Mouse (Mus musculus) adrenal gland, adult 8-10 months (tissue): Measurements from ENCODE around the gene Cep95. TPM values are rescaled to one million over a fixed set of nuclear protein-coding genes. Genes with fewer than 3 reads are reported as not detected.
"Not testable (repeated sequence)": the region's sequence is repeated elsewhere in the genome, so short reads cannot be mapped to it uniquely, and the experiment has no call there.

Experiments
- DNase-seq: peaks from one replicate; pipeline ENCODE4 v3.0.0; 2022
- total RNA-seq, 4 experiments: library from RNA; stranded (reverse); gene quantifications; 2 replicates each; pipeline ENCODE4 v1.2.4; 2022

Gene Cep95
- total RNA-seq, 4 experiments from 2014 or later = 8.5 to 14.8 (median 11.4) TPM

DNA sequence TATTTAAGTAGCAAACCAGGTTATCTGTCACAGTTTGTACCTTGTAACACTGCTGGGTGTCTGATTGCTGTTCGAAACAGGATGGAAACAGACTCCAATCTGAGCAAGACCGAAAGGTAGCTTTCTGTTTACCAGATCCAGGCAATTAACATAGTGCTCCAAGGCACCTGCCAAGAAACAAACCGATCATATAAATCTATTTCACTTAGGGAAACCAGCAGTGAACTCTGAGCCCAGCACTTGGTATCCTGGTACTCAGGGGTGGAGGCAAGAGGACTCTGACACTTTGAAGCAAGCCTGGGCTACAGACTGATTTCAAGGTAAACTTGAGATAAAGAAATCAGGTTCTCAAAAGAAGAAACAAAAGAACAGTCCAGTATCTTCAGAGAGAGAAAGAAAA lies 11.7 kb upstream of the Cep95 start:
- DNase-seq = no peak

DNA sequence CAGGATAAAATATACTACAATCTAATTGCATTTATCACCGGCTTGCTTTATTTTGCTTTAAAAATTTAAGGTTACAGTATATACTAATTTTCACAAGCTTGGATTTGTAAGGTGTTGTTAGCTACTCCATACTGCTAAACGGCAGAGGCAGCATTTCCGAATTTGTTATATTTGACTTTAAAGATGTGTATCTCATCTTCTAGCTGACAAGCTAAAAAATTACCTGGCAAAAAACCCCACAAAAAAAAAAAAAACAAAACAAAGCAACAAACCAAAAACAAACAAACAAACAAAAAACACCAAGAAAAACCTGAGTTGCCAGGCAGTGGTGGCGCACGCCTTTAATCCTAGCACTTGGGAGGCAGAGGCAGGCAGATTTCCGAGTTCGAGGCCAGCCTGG lies 10.9 kb upstream of the Cep95 start:
- no peak for DNase-seq

DNA sequence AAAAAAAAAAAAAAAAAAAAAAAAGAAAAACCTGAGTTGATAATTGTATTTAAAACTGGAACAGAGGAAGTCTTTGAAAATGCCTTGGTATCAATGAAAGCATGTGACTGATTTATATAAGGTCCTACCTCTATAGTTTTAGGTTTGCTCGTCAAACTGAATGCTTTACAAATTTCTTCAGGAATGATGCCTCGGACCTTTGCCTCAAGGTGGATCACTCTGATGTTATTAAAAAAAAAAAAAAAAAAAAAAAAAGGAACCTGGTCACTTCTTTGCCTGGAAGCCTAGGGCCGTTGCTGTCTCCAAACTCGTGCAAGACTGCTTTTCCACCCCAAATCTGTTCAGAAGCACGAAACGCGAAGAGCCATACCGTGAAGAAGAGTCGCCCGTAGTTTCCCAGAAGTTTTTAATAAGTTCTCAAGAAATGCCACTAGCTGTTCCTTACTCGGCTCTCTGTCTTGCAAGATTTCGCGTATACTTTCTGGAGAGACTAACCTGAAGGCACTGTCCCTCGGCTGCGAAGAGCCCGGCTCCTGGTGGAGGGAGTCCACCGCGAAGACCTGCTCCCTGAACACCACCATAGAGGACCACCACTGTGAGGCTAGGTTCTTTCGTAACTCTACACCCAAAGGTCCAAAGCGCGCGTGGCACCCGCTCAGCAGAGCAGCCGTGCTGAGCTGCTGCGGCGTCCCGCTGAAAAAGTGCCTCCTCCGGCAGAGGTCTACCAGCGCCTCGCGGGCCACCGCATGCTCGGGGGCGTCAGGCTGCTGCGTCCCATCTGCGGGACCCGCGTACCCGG lies 10.3 kb upstream of the Cep95 start:
- DNase-seq = no peak

- DNase-seq = peak; percentile 92
Observed at GRCm38 (mm10) chr11:106779388-106780088, 9.5 kb upstream of the Cep95 start, which contains the start of gene Polg2. Gene Polg2 (minus strand): TSS chr11:106779537.

GRCm38 (mm10) chr11:106780089-106780425 lies 9.0 kb upstream of the Cep95 start:
- DNase-seq = no peak

DNA sequence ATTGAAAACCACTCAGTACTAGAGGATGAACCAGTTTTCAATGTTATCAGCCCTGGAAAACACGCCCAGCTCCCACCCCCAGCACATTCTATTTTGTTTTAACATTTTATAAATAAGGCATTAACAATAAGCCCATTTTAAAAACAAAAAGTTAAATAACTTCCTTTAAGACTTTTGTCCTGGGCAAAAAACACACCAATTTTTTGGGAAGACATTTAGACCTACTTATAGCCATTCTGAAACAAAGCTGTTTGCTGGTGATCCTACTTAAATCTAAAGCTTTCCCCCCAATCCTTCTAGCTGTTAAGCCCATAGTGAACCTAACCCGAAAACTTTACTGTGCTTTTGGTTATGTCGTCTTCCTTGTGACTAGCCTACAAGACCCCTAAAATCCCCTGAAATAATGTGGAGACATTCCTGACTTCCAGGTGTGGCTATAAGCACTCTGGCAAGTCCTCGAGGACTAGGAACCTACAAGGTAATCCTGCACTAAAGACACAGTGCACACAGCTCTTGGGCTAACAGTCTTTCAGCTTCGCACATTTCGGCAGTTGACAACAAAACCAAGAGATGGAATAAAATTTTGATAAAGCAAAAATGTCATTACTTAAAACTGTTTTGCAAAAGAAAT lies 8.3 kb upstream of the Cep95 start:
- no peak for DNase-seq

DNA sequence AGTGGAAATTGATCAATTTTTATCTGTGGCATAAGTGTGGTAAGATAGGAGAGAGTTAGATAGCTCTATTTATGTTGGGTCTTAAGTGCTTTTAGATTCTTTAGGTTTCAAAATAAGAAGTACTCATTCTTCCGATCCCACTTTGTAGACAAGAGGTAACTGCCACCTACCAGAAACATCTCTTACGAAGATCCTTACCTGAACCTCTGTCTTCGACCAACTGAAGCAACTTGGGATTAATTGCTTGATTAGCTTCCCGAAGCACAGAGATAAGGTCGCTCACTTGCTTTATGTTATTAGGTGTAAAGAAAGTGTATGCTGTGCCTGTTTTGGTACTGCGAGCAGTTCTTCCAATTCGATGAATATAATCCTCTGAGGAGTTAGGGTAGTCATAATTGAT lies 6.8 kb upstream of the Cep95 start:
- DNase-seq = not testable (repeated sequence)

GRCm38 (mm10) chr11:106782841-106783764 lies 5.9 kb upstream of the Cep95 start:
- no peak for DNase-seq

- DNase-seq = no peak
Observed at GRCm38 (mm10) chr11:106784476-106784875, 4.6 kb upstream of the Cep95 start.

DNA sequence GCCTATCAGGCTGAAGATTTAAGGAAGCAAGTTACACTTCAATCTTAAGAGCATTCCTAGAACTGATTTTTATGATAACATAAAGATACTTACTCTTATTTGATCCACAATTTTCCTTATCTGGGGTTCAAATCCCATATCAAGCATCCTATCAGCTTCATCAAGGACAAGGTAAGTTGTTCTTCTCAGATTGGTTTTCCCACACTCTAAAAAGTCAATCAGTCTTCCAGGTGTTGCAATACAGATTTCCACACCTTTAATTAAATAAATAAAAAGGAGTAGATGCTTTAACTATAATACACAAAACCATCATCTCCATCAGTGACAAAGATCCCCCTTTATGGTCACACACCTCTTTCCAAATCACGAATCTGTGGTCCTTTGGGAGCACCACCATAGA lies 4.0 kb upstream of the Cep95 start:
- DNase-seq = no peak

- DNase-seq = peak; percentile 86
Observed at GRCm38 (mm10) chr11:106787131-106788025, 1.7 kb upstream of the Cep95 start.

GRCm38 (mm10) chr11:106788026-106788774 lies 852 bp upstream of the Cep95 start:
- peak; percentile 95 for DNase-seq

GRCm38 (mm10) chr11:106789649-106790048 lies 597 bp downstream of the Cep95 start:
- no peak for DNase-seq

GRCm38 (mm10) chr11:106793846-106794245 lies 4.8 kb downstream of the Cep95 start:
- no peak for DNase-seq

DNA sequence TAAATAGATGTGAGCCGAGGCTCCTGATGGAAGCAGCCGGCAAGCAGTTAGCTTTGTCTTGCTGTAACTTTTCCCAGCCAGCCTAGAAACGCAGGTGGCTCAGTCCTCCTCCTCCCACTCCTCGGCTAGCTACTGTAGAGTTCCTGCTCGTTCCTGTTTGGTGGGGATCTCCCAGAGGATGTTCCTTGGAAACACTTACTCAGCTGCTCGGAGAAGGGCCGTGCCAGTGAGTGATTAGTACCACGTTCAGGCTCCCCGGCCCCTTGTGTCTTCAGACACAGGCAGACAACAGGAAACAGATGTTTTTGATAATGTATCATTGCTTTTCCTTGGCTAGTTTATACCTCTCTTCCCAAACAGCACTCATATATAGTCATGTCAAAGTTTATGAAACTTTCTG lies 6.6 kb downstream of the Cep95 start:
- no peak for DNase-seq

DNA sequence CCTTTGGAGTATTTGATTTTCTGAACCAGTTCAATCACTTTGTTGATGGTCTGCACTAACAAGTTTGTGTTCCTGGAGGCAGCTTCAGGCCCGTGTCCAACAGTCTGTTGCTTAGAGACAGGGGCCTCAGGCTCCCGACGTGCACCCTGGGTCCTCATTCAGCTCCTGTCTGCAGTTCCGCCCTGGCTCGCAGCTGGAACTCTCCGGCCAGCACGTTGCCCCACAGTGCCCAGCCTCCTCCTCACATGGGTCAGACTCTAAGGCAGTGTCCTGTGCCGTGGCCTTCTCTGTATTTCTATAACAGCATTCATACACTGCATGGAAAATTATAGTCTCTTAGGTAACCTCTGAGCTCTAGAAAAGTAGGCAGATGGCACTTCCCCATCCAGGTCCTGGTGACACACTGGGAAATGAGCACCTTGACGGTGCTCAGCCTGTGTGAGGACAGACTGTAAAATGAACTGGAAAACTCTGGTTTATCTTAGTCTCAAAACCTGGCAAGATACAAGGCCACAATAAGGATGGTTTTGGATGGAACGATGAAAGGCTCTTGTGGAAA lies 13.1 kb downstream of the Cep95 start:
- no peak for DNase-seq

- not testable (repeated sequence) for DNase-seq
Observed at GRCm38 (mm10) chr11:106807442-106807841, 18.4 kb downstream of the Cep95 start.

DNA sequence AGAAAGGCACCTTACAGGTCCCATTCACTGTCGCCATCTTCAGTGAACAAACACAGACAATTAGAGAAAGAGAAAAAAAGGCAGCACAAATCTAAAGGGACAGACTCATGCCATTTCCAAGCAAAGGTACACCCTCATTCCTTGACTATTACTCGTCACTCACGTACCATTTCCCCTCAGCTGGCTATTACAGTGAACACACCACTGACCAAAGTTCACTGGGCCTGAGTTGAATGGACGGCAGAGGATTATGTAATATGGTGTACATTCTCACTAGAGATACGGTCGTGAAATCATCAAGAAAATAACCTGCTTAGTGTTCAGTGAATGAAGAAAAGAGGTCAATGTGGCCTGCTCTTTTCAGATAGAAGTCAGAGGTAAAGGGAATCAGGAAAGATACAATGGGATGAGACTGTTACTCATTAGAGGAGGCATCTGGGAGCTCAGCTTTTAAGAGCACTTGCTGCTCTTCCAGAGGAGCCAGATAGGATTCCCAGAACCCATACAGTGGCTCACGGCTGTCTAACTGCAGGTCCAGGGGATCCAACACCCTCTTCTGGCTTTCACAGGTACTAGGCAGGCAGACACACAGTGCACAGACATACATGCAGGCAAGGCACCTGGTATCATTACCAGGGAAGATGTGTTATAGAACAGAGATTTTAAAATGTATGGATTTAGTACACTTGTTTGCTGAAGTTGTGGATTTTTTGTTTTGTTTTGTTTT lies 23.5 kb downstream of the Cep95 start:
- no peak for DNase-seq

DNA sequence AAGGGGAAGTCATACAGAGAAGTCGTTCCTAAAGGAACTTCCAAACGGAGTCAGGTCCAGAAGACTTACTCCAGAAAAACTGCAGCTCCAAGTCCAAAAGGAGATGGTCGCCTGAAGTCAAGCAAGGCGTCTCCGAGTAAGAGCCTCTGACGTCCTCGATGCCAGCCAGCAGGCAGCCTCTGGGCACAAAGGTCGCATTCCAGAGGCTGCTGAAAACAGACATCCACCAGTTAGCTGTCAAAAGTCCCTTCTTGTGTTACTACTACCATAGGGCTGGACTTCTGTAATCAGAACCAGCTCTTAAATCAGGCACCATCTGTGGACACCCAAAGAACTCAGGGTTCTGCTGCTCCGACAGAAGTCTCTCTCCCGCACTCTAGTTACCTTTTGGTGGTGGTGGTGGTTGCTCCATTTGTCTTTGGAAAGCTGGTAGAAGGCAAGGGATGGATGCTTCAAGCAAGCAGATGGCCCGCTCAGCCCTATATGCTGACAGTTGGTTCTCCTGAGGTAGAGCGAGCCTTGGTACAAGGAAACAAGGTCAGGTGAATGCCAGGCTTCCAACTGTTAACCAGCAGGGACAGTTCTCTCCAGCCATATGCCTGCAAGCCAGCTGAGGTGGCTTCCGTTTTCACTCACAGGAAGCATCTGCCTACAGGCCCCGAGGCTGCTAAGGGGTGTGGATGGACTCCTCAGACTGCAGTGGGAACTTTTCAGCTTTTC lies 25.7 kb downstream of the Cep95 start:
- DNase-seq = no peak
